Comparison of ENCODE assay signal across 14 mouse cellular contexts in genomic region chr9:111261356-111261755, GRCm38 (mm10). TPM values are rescaled to one million over a fixed set of nuclear protein-coding genes. Genes with fewer than 3 reads are reported as not detected.
"Had no signal": no experiment of that assay in that cellular context is flagged by ENCODE, and none has a peak within 500 bp of the region (broad histone marks: within the 10 kb centered on the region; RNA-seq: fewer than 3 reads in every experiment).

No protein-coding gene starts in this region.

- H3K4me1 ChIP-seq: lung, embryonic 15.5 days; midbrain, embryonic 12.5 days; stomach, embryonic 15.5 days had no signal

- H3K4me3 ChIP-seq: lung, embryonic 15.5 days; megakaryocyte, embryonic 14.5 days; midbrain, embryonic 12.5 days; neural tube, embryonic 12.5 days; stomach, embryonic 15.5 days had no signal

- DNase-seq: lung, postnatal 36 days; midbrain, embryonic 14.5 days; right cerebral cortex, postnatal 14 days; thymus, adult 2 months; thymus, postnatal 25 days; thymus, postnatal 4 days had no signal

- H3K27ac ChIP-seq: lung, embryonic 15.5 days; macrophage; midbrain, embryonic 12.5 days; neural tube, embryonic 12.5 days; stomach, embryonic 15.5 days had no signal

- H3K27me3 ChIP-seq: lung, embryonic 15.5 days; megakaryocyte, embryonic 14.5 days; midbrain, embryonic 12.5 days; neural tube, embryonic 12.5 days; stomach, embryonic 15.5 days had no signal

- H3K4me2 ChIP-seq: lung, embryonic 15.5 days; midbrain, embryonic 12.5 days; neural tube, embryonic 12.5 days; stomach, embryonic 15.5 days had no signal

- H3K9me3 ChIP-seq: lung, embryonic 15.5 days; megakaryocyte, embryonic 14.5 days; midbrain, embryonic 12.5 days; neural tube, embryonic 12.5 days; stomach, embryonic 15.5 days had no signal

- ATAC-seq: lung, postnatal 0 days had no signal

- H3K9ac ChIP-seq: lung, embryonic 15.5 days; midbrain, embryonic 12.5 days; neural tube, embryonic 12.5 days; stomach, embryonic 15.5 days had no signal

RNA-seq across cellular contexts. Expression of gene Trank1, which starts 50.2 kb away (rescaled TPM):
- polyA plus RNA-seq: macrophage; spleen, adult 2 months had no signal
